Mouse (Mus musculus): ENCODE data around the gene Per1.

GRCm38 (mm10) chr11:69061255-69061912, 33.6 kb upstream of the Per1 start:
- no peak for TF ChIP-seq CTCF (IDR thresholded peaks at IDR 0.05; ENCODE audit: borderline replicate concordance, extremely low read depth, insufficient read depth, insufficient read length)
- TF ChIP-seq POLR2A (IDR thresholded peaks at IDR 0.05; ENCODE audit: borderline replicate concordance, extremely low read depth, insufficient read depth, insufficient read length, poor library complexity, severe bottlenecking): no peak

Data from brain, embryonic 14.5 days (tissue).